Mouse (Mus musculus) liver, embryonic 16.5 days (tissue): ENCODE results near the gene Odf2l. TPM values are rescaled to one million over a fixed set of nuclear protein-coding genes. Genes with fewer than 3 reads are reported as not detected.

Experiments used
- ATAC-seq: fragments of 200-750 bp; cut with Nextera tagmentation; 2 replicates; pipeline ENCODE4 v1.8.0; 2017; ENCODE audit warnings: low read depth, mild to moderate bottlenecking, moderate number of reproducible peaks, moderate library complexity
- H3K27ac ChIP-seq: fragments of 300-500 bp; sonication (generic); 2 replicates; pipeline ENCODE4 v1.5.1; 2014; ENCODE audit warnings: mild to moderate bottlenecking, low read length
- H3K27me3 ChIP-seq: fragments of 300-500 bp; sonication (generic); 2 replicates; pipeline ENCODE4 v1.6.1; 2014; ENCODE audit warnings: low read depth, low read length, mixed read lengths; ENCODE audit not compliant: control insufficient read depth, insufficient read depth
- H3K36me3 ChIP-seq: fragments of 300-500 bp; sonication (generic); 2 replicates; pipeline ENCODE4 v1.6.1; 2014; ENCODE audit warnings: mild to moderate bottlenecking; ENCODE audit not compliant: control insufficient read depth, insufficient read depth
- H3K4me1 ChIP-seq: fragments of 300-500 bp; sonication (generic); 2 replicates; pipeline ENCODE4 v1.6.1; 2014; ENCODE audit warnings: low read depth, low read length, mixed read lengths; ENCODE audit not compliant: control insufficient read depth
- H3K4me2 ChIP-seq: fragments of 300-500 bp; sonication (generic); 2 replicates; pipeline ENCODE4 v1.6.1; 2014; ENCODE audit warnings: low read depth, low read length, mixed read lengths
- H3K4me3 ChIP-seq: fragments of 300-500 bp; sonication (generic); 2 replicates; pipeline ENCODE4 v1.5.1; 2014; ENCODE audit warnings: low read depth, mild to moderate bottlenecking, low read length
- H3K9ac ChIP-seq: fragments of 300-500 bp; sonication (generic); 2 replicates; pipeline ENCODE4 v1.6.1; 2014; ENCODE audit warnings: low read depth, low read length
- H3K9me3 ChIP-seq: fragments of 300-500 bp; sonication (generic); replicated peaks from 2 replicates; pipeline ENCODE4 v1.6.1; 2016; ENCODE audit warnings: low read length; ENCODE audit not compliant: control insufficient read depth
- WGBS: fragments of 180-500 bp; shearing (Covaris S2); extraction: QIAGEN DNeasy Blood & Tissue Kit; methylation state at CpG from one replicate; pipeline ENCODE4 v1.1.7; 2014; ENCODE audit not compliant: insufficient replicate concordance; 5-methylcytosine and 5-hydroxymethylcytosine counted together
- polyA plus RNA-seq: library from polyadenylated mRNA; unstranded; fragments of >200 nt; fragmentation: Nextera tagmentation; extraction: Ambion mirVana; gene quantifications from 2 replicates; pipeline ENCODE4 v1.2.1, GENCODE M21; 2015

The Odf2l gene
- polyA plus RNA-seq, 1 experiment from 2014 or later: 5.1 TPM

GRCm38 (mm10) chr3:145126618-145127017 is 8.2 kb downstream of the Odf2l start:
- no peak overlapping the region for H3K27ac ChIP-seq

DNA sequence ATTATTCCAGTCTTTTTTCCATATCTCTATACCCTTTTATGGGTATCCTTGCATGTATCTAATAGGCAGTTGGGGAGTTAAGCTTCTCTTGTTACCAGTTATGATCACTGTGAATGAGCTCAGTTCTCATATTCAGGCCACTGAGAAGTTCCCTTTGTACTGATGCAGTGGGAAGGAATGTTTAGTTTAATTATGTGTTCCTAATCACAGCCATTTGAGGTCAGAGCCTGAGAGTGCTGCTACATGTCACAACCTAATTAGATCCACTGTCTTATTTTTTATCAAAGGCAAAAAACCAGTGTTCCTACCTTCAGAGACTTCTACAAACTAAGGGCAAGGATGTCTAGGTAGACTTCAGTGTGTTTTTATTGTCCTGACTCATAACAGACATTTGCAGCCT is 11.0 kb downstream of the Odf2l start:
- no peaks in the 10 kb centered on the region for H3K9me3 ChIP-seq
- H3K4me3 ChIP-seq: no peak overlapping the region
- H3K4me1 ChIP-seq: no peaks in the 10 kb centered on the region
- H3K4me2 ChIP-seq: no peak overlapping the region
- H3K27ac ChIP-seq: no peak overlapping the region
- H3K9ac ChIP-seq: no peak overlapping the region
- H3K27me3 ChIP-seq: no peaks in the 10 kb centered on the region
- ATAC-seq: no peak
- no peaks in the 10 kb centered on the region; the same call in 1 of the 2 replicates for H3K36me3 ChIP-seq

More at GRCm38 (mm10) chr3:145126618-145127017, 8.2 kb downstream of the Odf2l start:
- 73% methylated on average over 2 of the region's 2 CpGs for WGBS
- H3K27me3 ChIP-seq: no peaks in the 10 kb centered on the region
- H3K4me2 ChIP-seq: no peak overlapping the region
- H3K4me1 ChIP-seq: no peaks in the 10 kb centered on the region
- no peaks in the 10 kb centered on the region for H3K9me3 ChIP-seq
- H3K9ac ChIP-seq: no peak overlapping the region
- H3K4me3 ChIP-seq: no peak overlapping the region
- H3K36me3 ChIP-seq: no peaks in the 10 kb centered on the region
- ATAC-seq: no peak

GRCm38 (mm10) chr3:145131210-145131868 is 13.0 kb downstream of the Odf2l start:
- WGBS: 16% methylated on average over 3 of the region's 3 CpGs
- Histone ChIP-seq H3K9ac (no peak overlapping the region), H3K4me3 (no peak overlapping the region), H3K27ac (no peak overlapping the region), H3K9me3 (no peaks in the 10 kb centered on the region), H3K4me1 (no peaks in the 10 kb centered on the region), H3K36me3 (no peaks in the 10 kb centered on the region; the same call in 1 of the 2 replicates), H3K27me3 (no peaks in the 10 kb centered on the region), H3K4me2 (no peak overlapping the region)
- ATAC-seq: no peak

DNA sequence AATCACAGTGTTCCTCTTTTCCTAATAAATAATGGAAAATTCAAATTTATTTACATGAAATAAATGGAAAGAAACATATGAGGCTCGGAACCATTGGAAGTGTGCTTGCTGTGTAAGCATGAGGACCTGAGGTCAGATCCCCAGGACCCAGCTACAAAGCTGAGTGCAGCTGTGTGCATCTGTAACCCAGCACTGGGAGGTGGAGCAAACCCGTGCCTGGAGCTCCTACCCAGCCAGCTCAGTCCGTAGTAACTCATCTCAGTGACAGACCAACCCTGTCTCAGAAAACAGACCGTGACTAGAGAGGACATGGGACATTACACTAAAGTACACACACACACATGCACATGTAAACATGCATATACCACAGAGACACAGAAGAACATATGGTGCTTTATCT is 21.8 kb downstream of the Odf2l start:
- H3K27ac ChIP-seq: no peak overlapping the region
- 71% methylated on average over 4 of the region's 4 CpGs for WGBS
- no peak for ATAC-seq
- H3K4me3 ChIP-seq: no peak overlapping the region
- H3K9me3 ChIP-seq: no peaks in the 10 kb centered on the region
- H3K4me2 ChIP-seq: no peak overlapping the region
- H3K4me1 ChIP-seq: no peaks in the 10 kb centered on the region
- H3K9ac ChIP-seq: no peak overlapping the region
- H3K36me3 ChIP-seq: no peaks in the 10 kb centered on the region
- H3K27me3 ChIP-seq: no peaks in the 10 kb centered on the region

GRCm38 (mm10) chr3:145142925-145143324 is 24.5 kb downstream of the Odf2l start:
- no peak overlapping the region for H3K9ac ChIP-seq
- H3K4me3 ChIP-seq: no peak overlapping the region
- ATAC-seq: no peak
- no peaks in the 10 kb centered on the region for H3K36me3 ChIP-seq
- H3K27me3 ChIP-seq: no peaks in the 10 kb centered on the region
- no peaks in the 10 kb centered on the region for H3K9me3 ChIP-seq
- H3K4me1 ChIP-seq: no peaks in the 10 kb centered on the region
- no peak overlapping the region for H3K4me2 ChIP-seq
- no peak overlapping the region for H3K27ac ChIP-seq

- Histone ChIP-seq H3K9me3 (no peaks in the 10 kb centered on the region), H3K27ac (no peak overlapping the region), H3K9ac (no peak overlapping the region), H3K36me3 (no peaks in the 10 kb centered on the region), H3K4me2 (no peak overlapping the region), H3K4me1 (no peaks in the 10 kb centered on the region), H3K27me3 (no peaks in the 10 kb centered on the region), H3K4me3 (no peak overlapping the region)
- no peak for ATAC-seq
- 80% methylated on average over 10 of the region's 10 CpGs for WGBS
These were observed 25.5 kb downstream of the Odf2l start for GRCm38 (mm10) chr3:145143856-145144255.

DNA sequence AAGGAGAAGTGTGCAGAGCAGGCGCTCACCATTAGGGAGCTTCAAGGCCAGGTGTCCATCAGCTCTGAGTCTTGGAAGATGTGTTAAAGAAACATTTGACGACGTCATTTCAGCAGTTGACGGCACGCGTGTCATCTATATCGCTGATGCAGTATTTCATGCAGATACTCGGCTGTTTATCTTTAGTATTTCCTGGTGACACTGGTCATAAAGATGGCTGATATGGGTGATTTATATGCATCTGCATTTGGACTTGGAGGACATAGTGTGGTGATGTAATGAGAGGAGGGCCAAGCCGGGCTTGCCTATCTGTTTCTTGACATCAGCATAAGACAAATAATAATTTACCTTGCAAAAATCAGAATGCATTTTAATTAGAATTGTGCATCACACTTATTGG is 28.5 kb downstream of the Odf2l start:
- Histone ChIP-seq H3K4me2 (no peak overlapping the region), H3K27ac (no peak overlapping the region), H3K27me3 (no peaks in the 10 kb centered on the region), H3K4me1 (no peaks in the 10 kb centered on the region), H3K9ac (no peak overlapping the region), H3K36me3 (no peaks in the 10 kb centered on the region), H3K4me3 (no peak overlapping the region), H3K9me3 (no peaks in the 10 kb centered on the region)
- WGBS: 82% methylated on average over 9 of the region's 9 CpGs
- no peak for ATAC-seq

DNA sequence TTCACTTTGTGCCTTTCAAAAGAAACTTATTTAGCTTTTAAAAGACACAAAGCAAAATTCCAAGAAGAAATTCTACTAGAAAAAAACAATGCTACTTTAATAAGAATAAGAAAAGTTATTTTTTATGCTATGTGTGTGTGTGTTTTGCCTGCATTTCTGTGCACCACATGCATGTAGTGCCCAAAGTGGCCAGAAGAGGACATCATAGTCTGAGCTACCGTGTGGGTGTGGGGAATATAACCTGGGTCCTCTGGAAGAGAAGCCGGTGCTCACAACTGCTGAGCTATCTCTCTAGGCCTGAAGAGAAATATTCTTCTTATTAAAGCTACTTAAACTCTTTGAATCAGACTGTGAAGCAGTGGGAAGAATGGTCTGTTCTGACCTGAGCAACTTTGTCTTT is 29.1 kb downstream of the Odf2l start:
- no peak overlapping the region for H3K4me2 ChIP-seq
- WGBS: 76% methylated on average over 2 of the region's 2 CpGs
- no peaks in the 10 kb centered on the region for H3K9me3 ChIP-seq
- H3K36me3 ChIP-seq: no peaks in the 10 kb centered on the region
- no peak overlapping the region for H3K4me3 ChIP-seq
- H3K27ac ChIP-seq: no peak overlapping the region
- ATAC-seq: no peak
- H3K9ac ChIP-seq: no peak overlapping the region
- H3K4me1 ChIP-seq: no peaks in the 10 kb centered on the region
- H3K27me3 ChIP-seq: no peaks in the 10 kb centered on the region

DNA sequence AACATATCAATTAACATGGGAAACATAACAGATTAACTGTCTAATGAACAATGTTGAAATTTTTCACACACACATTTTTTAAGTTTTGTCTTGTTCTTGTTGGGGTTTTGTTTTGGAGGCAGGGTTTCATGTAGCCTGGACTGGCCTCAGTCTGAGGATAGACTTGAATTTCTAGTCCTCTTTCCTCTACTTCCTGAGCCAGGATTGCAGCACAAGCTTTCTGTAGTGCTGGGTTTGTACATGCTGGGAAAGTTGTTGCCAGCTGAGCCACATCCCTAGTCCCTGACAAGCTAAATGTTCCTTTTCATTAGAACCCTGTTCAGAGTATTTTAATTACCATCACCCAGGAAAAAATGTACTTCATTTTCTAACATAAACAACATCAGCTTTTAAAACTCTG is 29.6 kb downstream of the Odf2l start:
- no peaks in the 10 kb centered on the region for H3K36me3 ChIP-seq
- H3K27ac ChIP-seq: no peak overlapping the region
- H3K9ac ChIP-seq: no peak overlapping the region
- H3K27me3 ChIP-seq: no peaks in the 10 kb centered on the region
- ATAC-seq: no peak
- H3K4me1 ChIP-seq: no peaks in the 10 kb centered on the region
- no peak overlapping the region for H3K4me3 ChIP-seq
- H3K9me3 ChIP-seq: no peaks in the 10 kb centered on the region
- H3K4me2 ChIP-seq: no peak overlapping the region
